In the genomic region with DNA sequence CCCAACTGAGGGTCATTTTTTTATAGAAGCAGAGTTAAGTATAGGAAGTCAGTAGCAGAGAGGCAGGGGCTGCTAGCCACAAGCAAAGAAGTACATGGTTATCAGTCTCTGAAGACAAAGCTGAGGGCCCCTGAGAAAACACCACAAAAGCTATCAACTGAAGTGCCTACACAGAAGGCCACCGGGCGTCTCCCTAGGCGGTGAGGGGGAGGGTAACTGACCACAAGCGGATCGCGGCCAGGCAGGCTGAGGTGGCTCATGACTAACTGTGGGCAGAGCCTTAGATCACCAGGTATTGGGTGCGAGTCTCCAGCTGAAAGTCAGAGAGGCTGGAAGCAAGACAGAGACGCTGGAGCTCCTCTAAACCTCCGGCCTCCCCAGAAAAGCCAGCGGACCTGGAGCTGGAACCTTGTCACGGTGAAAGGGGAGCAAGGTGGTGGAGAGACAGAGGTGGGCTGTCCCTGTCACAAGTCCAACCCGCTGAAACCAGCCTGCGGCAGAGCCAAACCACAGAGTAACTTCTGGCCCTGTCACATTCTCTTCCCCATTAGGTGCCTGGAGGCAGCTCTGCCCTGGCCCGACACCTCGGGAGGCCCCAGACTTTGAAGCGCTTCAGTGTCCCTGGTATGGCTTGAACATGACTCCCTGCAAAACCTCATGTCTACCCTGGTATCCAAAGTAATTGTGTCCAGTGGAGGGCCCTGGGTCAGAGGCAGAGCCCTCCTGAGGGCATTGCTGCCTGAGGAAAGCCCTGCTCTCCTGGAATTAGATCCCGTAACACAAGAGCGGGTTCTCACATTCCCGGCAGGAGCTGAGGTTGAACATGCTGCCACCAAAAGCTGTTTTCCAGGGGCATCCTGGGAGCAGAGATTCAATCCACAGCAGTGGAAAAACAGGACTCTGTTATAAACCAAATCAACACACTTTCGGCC, we compare ENCODE assay signal across 11 mouse cellular contexts.
A peak's percentile ranks its signal among the peaks of the same experiment; 100 is the strongest.
DNase-seq lines count a peak whose midpoint lies in the region; ATAC-seq and TF ChIP-seq lines count a peak whose summit lies in the region.
"Had no signal": no experiment of that assay in that cellular context is flagged by ENCODE, and none has a peak within 500 bp of the region (broad histone marks: within the 10 kb centered on the region; RNA-seq: fewer than 3 reads in every experiment).

No protein-coding gene starts in this region.

- H3K27ac ChIP-seq in kidney, postnatal 0 days: 0 out of 2 replicates have a peak overlapping the region, but pooled peaks have one; percentile 8
- H3K27ac ChIP-seq in MEL (ENCODE audit: control insufficient read depth, low read depth, low read length) (peak overlapping the region; percentile 91), macrophage (peak overlapping the region; percentile 96)

- H3K9ac ChIP-seq in kidney, postnatal 0 days (ENCODE audit: low read depth, low read length): no peak overlapping the region
- H3K9ac ChIP-seq in MEL (ENCODE audit: control insufficient read depth, low read depth, low read length, poor library complexity, severe bottlenecking): peak overlapping the region; percentile 32

- TF ChIP-seq RAD21 in MEL (IDR thresholded peaks at IDR 0.05; ENCODE audit: low read depth, low read length): no peak

- no peaks in the 10 kb centered on the region for H3K36me3 ChIP-seq in kidney, postnatal 0 days (ENCODE audit: insufficient read depth, low read length)
- peaks cover 0 to 28% of the 10 kb centered on the region in 2 experiments; a peak in 2 of 4 replicates for H3K36me3 ChIP-seq in MEL (ENCODE audit: control insufficient read depth in 1 of 2, insufficient read depth in 2 of 2, low read length in 2 of 2)
- no peaks in the 10 kb centered on the region for H3K36me3 ChIP-seq in macrophage (ENCODE audit: inconsistent target)

- H3K79me2 ChIP-seq in MEL (ENCODE audit: control insufficient read depth, insufficient read depth, low read length, poor library complexity) (no peaks in the 10 kb centered on the region), macrophage (ENCODE audit: inconsistent target) (no peaks in the 10 kb centered on the region)

- intact Hi-C loops in left cerebral cortex, postnatal 10 days (cut with DNase I): no loop called here

- no peaks in the 10 kb centered on the region for H3K27me3 ChIP-seq in kidney, postnatal 0 days (ENCODE audit: insufficient read depth, low read length)
- H3K27me3 ChIP-seq in MEL (ENCODE audit: control insufficient read depth in 1 of 2, insufficient read depth in 2 of 2, low read length in 2 of 2): no peaks in the 10 kb centered on the region

- no peak for DNase-seq in kidney, postnatal 0 days (ENCODE audit: low spot score)
- no peak for DNase-seq in kidney, adult 8-10 months
- peak; percentile 69 for DNase-seq in MEL (ENCODE audit: low read depth, low spot score)
- no peak for DNase-seq in gastrocnemius, postnatal 25 days
- DNase-seq in urinary bladder, postnatal 4 days (ENCODE audit: low spot score in 2 of 2): no peak
- no peak for DNase-seq in left cerebral cortex, postnatal 10 days (ENCODE audit: extremely low spot score in 1 of 2, low spot score in 2 of 2)
- DNase-seq: kidney, postnatal 14 days; lung, postnatal 36 days had no signal

- TF ChIP-seq EP300 in MEL (IDR thresholded peaks at IDR 0.05; ENCODE audit: low read depth in 1 of 2, low read length in 2 of 2): peak; percentile 24 to 72; a peak in 2 of 4 replicates

- TF ChIP-seq CTCF in kidney, postnatal 0 days (IDR thresholded peaks at IDR 0.05; ENCODE audit: low read depth): no peak
- no peak for TF ChIP-seq CTCF in MEL (IDR thresholded peaks at IDR 0.05 in 2 of 3, conservative IDR thresholded peaks at IDR 0.05 in 1 of 3; ENCODE audit: control insufficient read depth in 1 of 3, insufficient read depth in 1 of 3, low read depth in 2 of 3, low read length in 3 of 3, poor library complexity in 1 of 3, severe bottlenecking in 1 of 3)

- H3K4me1 ChIP-seq in kidney, postnatal 0 days (replicated peaks; ENCODE audit: insufficient read depth, low read length): no peaks in the 10 kb centered on the region
- H3K4me1 ChIP-seq in MEL (ENCODE audit: control insufficient read depth in 1 of 2, insufficient read depth in 2 of 2, low read length in 2 of 2): peaks cover 5 to 40% of the 10 kb centered on the region in 2 experiments

- H3K4me3 ChIP-seq in kidney, postnatal 0 days (replicated peaks; ENCODE audit: low read depth, low read length): no peak overlapping the region
- peak overlapping the region; percentile 51 to 57 for H3K4me3 ChIP-seq in MEL (ENCODE audit: control insufficient read depth in 1 of 2, insufficient read depth in 1 of 2, low read depth in 2 of 2, low read length in 2 of 2)
- peak overlapping the region; percentile 5; the same call in 1 of the 2 replicates for H3K4me3 ChIP-seq in macrophage (ENCODE audit: inconsistent target)

- H3K4me2 ChIP-seq in kidney, postnatal 0 days (ENCODE audit: low read length): no peak overlapping the region

- ATAC-seq in kidney, postnatal 0 days (replicated peaks; ENCODE audit: low FRiP score, low read depth): peak; percentile 57; the same call in 1 of the 2 replicates
- peak; percentile 73 for ATAC-seq in common myeloid progenitor, adult 5-6 weeks (replicated peaks; ENCODE audit: low read depth, poor library complexity, severe bottlenecking)
- ATAC-seq: activated CD4-positive, CD25-positive, alpha-beta regulatory T cell, adult 4 months had no signal

- no peaks in the 10 kb centered on the region for H3K9me3 ChIP-seq in kidney, postnatal 0 days (replicated peaks; ENCODE audit: low read length)
- H3K9me3 ChIP-seq in MEL (replicated peaks; ENCODE audit: insufficient read depth, low read length): no peaks in the 10 kb centered on the region

- no peak for TF ChIP-seq POLR2A in MEL (IDR thresholded peaks at IDR 0.05; ENCODE audit: control insufficient read depth in 1 of 2, insufficient read depth in 1 of 2, low read depth in 1 of 2, low read length in 2 of 2, poor library complexity in 1 of 2)

- WGBS in kidney, postnatal 0 days: 55% methylated on average over 20 of the region's 20 CpGs
- WGBS in macrophage (ENCODE audit: missing documents): 30% methylated on average over 20 of the region's 20 CpGs

TF ChIP-seq in MEL, 35 proteins besides CTCF, POLR2A, EP300 and RAD21:
- TF ChIP-seq USF2 (IDR thresholded peaks at IDR 0.05; ENCODE audit: borderline replicate concordance in 1 of 2, insufficient read depth in 1 of 2, low read depth in 1 of 2, low read length in 2 of 2): no peak
- TF ChIP-seq TCF12 (IDR thresholded peaks at IDR 0.05; ENCODE audit: low read depth, low read length): peak; percentile 64
- no peak for TF ChIP-seq USF1 (IDR thresholded peaks at IDR 0.05; ENCODE audit: low read depth, low read length)
- TF ChIP-seq MEF2A (IDR thresholded peaks at IDR 0.05; ENCODE audit: extremely low read depth, insufficient replicate concordance, low read depth, low read length, poor library complexity, severe bottlenecking): no peak
- no peak for TF ChIP-seq MAX (IDR thresholded peaks at IDR 0.05; ENCODE audit: low read length)
- TF ChIP-seq CHD2 (IDR thresholded peaks at IDR 0.05; ENCODE audit: low read length): no peak
- peak; percentile 45 for TF ChIP-seq GATA1 (IDR thresholded peaks at IDR 0.05; ENCODE audit: low read depth, low read length)
- TF ChIP-seq NRF1 (IDR thresholded peaks at IDR 0.05; ENCODE audit: insufficient read depth, low read depth, low read length, poor library complexity, severe bottlenecking): no peak
- TF ChIP-seq TAL1 (IDR thresholded peaks at IDR 0.05; ENCODE audit: low read length): peak; percentile 55
- 0 out of 2 replicates have a peak, but pooled peaks have one; percentile 16 for TF ChIP-seq TBP (IDR thresholded peaks at IDR 0.05; ENCODE audit: low read depth, low read length)
- TF ChIP-seq SMC3 (IDR thresholded peaks at IDR 0.05; ENCODE audit: low read depth, low read length): no peak
- peak; percentile 45; the same call in 1 of the 2 replicates for TF ChIP-seq ZNF384 (IDR thresholded peaks at IDR 0.05; ENCODE audit: low read depth, low read length)
- TF ChIP-seq SIN3A (IDR thresholded peaks at IDR 0.05; ENCODE audit: low read length): no peak
- no peak for TF ChIP-seq JUND (IDR thresholded peaks at IDR 0.05; ENCODE audit: low read depth, low read length)
- TF ChIP-seq MYC (IDR thresholded peaks at IDR 0.05; ENCODE audit: low read depth, low read length): no peak
- peak; percentile 40; the same call in 1 of the 2 replicates for TF ChIP-seq BHLHE40 (IDR thresholded peaks at IDR 0.05; ENCODE audit: borderline replicate concordance, low read depth, low read length)
- no peak for TF ChIP-seq MAZ (IDR thresholded peaks at IDR 0.05; ENCODE audit: low read depth, low read length)
- no peak for TF ChIP-seq UBTF (IDR thresholded peaks at IDR 0.05; ENCODE audit: borderline replicate concordance, insufficient read depth, low read depth, low read length)
- no peak for TF ChIP-seq POLR2AphosphoS5 (IDR thresholded peaks at IDR 0.05; ENCODE audit: borderline replicate concordance, low read depth, low read length)
- TF ChIP-seq MYB (IDR thresholded peaks at IDR 0.05; ENCODE audit: low read depth, low read length): no peak
- TF ChIP-seq ZC3H11A (IDR thresholded peaks at IDR 0.05; ENCODE audit: low read depth, low read length): no peak
- peak; percentile 57; the same call in 1 of the 2 replicates for TF ChIP-seq ETS1 (IDR thresholded peaks at IDR 0.05; ENCODE audit: low read depth, low read length)
- no peak for TF ChIP-seq GABPA (IDR thresholded peaks at IDR 0.05; ENCODE audit: low read depth, low read length)
- no peak for TF ChIP-seq ZKSCAN1 (IDR thresholded peaks at IDR 0.05; ENCODE audit: low read depth, low read length)
- no peak for TF ChIP-seq MAFK (IDR thresholded peaks at IDR 0.05; ENCODE audit: borderline replicate concordance, low read depth, low read length)
- no peak for TF ChIP-seq CHD1 (IDR thresholded peaks at IDR 0.05; ENCODE audit: low read depth, low read length)
- no peak for TF ChIP-seq E2F4 (IDR thresholded peaks at IDR 0.05; ENCODE audit: borderline replicate concordance, low read depth, low read length)
- TF ChIP-seq RCOR1 (IDR thresholded peaks at IDR 0.05; ENCODE audit: low read depth, low read length): 0 out of 2 replicates have a peak, but pooled peaks have one; percentile 10

Comparison
In these comparisons a context has a peak if more than half of its experiments do, and no peak if none do; other contexts are left out.
1. H3K27ac ChIP-seq: peak in every context shown above with its lines; median percentile 96 in macrophage; 91 in MEL; 8 in kidney, postnatal 0 days.